Mouse (Mus musculus) gonadal fat pad, adult 2 months (tissue): ENCODE results near the gene Stub1. TPM values are rescaled to one million over a fixed set of nuclear protein-coding genes. Genes with fewer than 3 reads are reported as not detected.

Source experiments
- DNase-seq: peaks from one replicate; pipeline ENCODE4 v3.0.0-alpha.2; 2012; ENCODE audit warnings: low read depth
- polyA plus RNA-seq: library from polyadenylated mRNA; depleted of rRNA; stranded (reverse); fragments of >200 nt; gene quantifications from 2 replicates; pipeline ENCODE4 v1.2.3, GENCODE M21; 2012

The Stub1 gene
- polyA plus RNA-seq, 1 experiment: 219 TPM

GRCm38 (mm10) chr17:25837076-25837410 lies 3.8 kb upstream of the Stub1 start, which contains the start of gene Rhbdl1:
Gene Rhbdl1 (minus strand): TSS chr17:25837295.
- no peak for DNase-seq

- DNase-seq: no peak
These were observed 3.3 kb upstream of the Stub1 start for GRCm38 (mm10) chr17:25836397-25837075.

- no peak for DNase-seq
These were observed 2.6 kb upstream of the Stub1 start for GRCm38 (mm10) chr17:25835816-25836215.

GRCm38 (mm10) chr17:25835301-25835700 lies 2.1 kb upstream of the Stub1 start:
- DNase-seq: no peak

- no peak for DNase-seq
These were observed 1.5 kb upstream of the Stub1 start for GRCm38 (mm10) chr17:25834595-25835222.

- no peak for DNase-seq
These were observed 874 bp upstream of the Stub1 start for GRCm38 (mm10) chr17:25833961-25834594.

GRCm38 (mm10) chr17:25832436-25833290 lies 541 bp downstream of the Stub1 start:
- no peak for DNase-seq

- no peak for DNase-seq
These were observed 1.5 kb downstream of the Stub1 start for GRCm38 (mm10) chr17:25831451-25832281.

- DNase-seq: no peak
These were observed 2.3 kb downstream of the Stub1 start for GRCm38 (mm10) chr17:25830806-25831431.

GRCm38 (mm10) chr17:25830200-25830753 lies 2.9 kb downstream of the Stub1 start:
- DNase-seq: no peak

- DNase-seq: no peak
These were observed 3.6 kb downstream of the Stub1 start for GRCm38 (mm10) chr17:25829558-25830017.

GRCm38 (mm10) chr17:25828712-25829557 lies 4.3 kb downstream of the Stub1 start, which contains the start of gene Jmjd8:
Gene Jmjd8 (plus strand): TSS chr17:25828867.
- no peak for DNase-seq

GRCm38 (mm10) chr17:25828223-25828594 lies 5.0 kb downstream of the Stub1 start:
- DNase-seq: no peak

- no peak for DNase-seq
These were observed 5.5 kb downstream of the Stub1 start for GRCm38 (mm10) chr17:25827546-25828222.

- no peak for DNase-seq
These were observed 6.2 kb downstream of the Stub1 start for GRCm38 (mm10) chr17:25827011-25827410.

- DNase-seq: no peak
These were observed 7.1 kb downstream of the Stub1 start for GRCm38 (mm10) chr17:25825984-25826570.

GRCm38 (mm10) chr17:25825311-25825710 lies 7.9 kb downstream of the Stub1 start:
- no peak for DNase-seq

- no peak for DNase-seq
These were observed 8.7 kb downstream of the Stub1 start for GRCm38 (mm10) chr17:25824362-25825142.
